Comparison of ENCODE assay signal across 8 mouse cellular contexts in genomic region chr19:16435531-16436231, GRCm38 (mm10). TPM values are rescaled to one million over a fixed set of nuclear protein-coding genes. Genes with fewer than 3 reads are reported as not detected.
DNase-seq lines count a peak whose midpoint lies in the region; ATAC-seq lines count a peak whose summit lies in the region.

Gene Gna14 (plus strand): TSS chr19:16435762.

- peak within 1 kb of the TSS; percentile 70 for H3K4me2 ChIP-seq in hindbrain, embryonic 13.5 days

- WGBS in hindbrain, embryonic 13.5 days = under 1% methylated on average over 27 of the region's 27 CpGs

- intact Hi-C loops in left cerebral cortex, postnatal 25 days (cut with DNase I) = loop anchor here (5.0 kb wide), 1 partner anchor 162 kb away; no protein-coding TSS in a partner anchor

- peak within 1 kb of the TSS; percentile 42 for H3K4me3 ChIP-seq in hindbrain, embryonic 13.5 days

- peak within 1 kb of the TSS; percentile 59 for H3K9ac ChIP-seq in hindbrain, embryonic 13.5 days

- H3K36me3 ChIP-seq in hindbrain, embryonic 13.5 days = no peaks in the 10 kb centered on the region

- H3K4me1 ChIP-seq in hindbrain, embryonic 13.5 days (replicated peaks) = peaks cover 24% of the 10 kb centered on the region

- no peaks in the 10 kb centered on the region for H3K9me3 ChIP-seq in hindbrain, embryonic 13.5 days

- DNase-seq in cerebellum, postnatal 10 days = peak; percentile 80 to 82
- peak; percentile 10 to 14 for DNase-seq in left cerebral cortex, postnatal 25 days (ENCODE audit: low spot score in 2 of 2)
- DNase-seq in right cerebral cortex, postnatal 25 days = peak; percentile 23
- peak; percentile 62 for DNase-seq in yolk sac, embryonic 10.5 days (ENCODE audit: low spot score)

- H3K27ac ChIP-seq in hindbrain, embryonic 13.5 days = no peak within 1 kb of the TSS

- ATAC-seq in activated CD4-positive, CD25-positive, alpha-beta regulatory T cell, adult 4 months = peak; percentile 78
- 0 out of 2 replicates have a peak, but pooled peaks have one; percentile 48 for ATAC-seq in frontal cortex, adult (ENCODE audit: low TSS enrichment)
- peak; percentile 70 for ATAC-seq in hindbrain, embryonic 13.5 days (ENCODE audit: low FRiP score)
- peak; percentile 89 for ATAC-seq in megakaryocyte-erythroid progenitor cell, adult 5-6 weeks (replicated peaks; ENCODE audit: low FRiP score, low TSS enrichment, poor library complexity, severe bottlenecking)

- H3K27me3 ChIP-seq in hindbrain, embryonic 13.5 days = peaks cover 62% of the 10 kb centered on the region

RNA-seq across cellular contexts. Expression of gene Gna14, which starts in this region (rescaled TPM):
- 1 to 10 TPM; 3.3 to 4.7 TPM for polyA plus RNA-seq in activated CD4-positive, CD25-positive, alpha-beta regulatory T cell, adult 4 months (2017; shearing (Covaris generic))
- 0.35 and 0.80 TPM in 2 replicates for polyA plus RNA-seq in hindbrain, embryonic 13.5 days (2015; fragmentation: Nextera tagmentation; extraction: Ambion mirVana)
- under 1 TPM; 0.09 to 0.21 TPM for total RNA-seq in left cerebral cortex, postnatal 25 days (2021)
- 12.5 and 19.1 TPM in 2 replicates for total RNA-seq in megakaryocyte-erythroid progenitor cell, adult 5-6 weeks (2014; fragmentation: Nextera tagmentation)
- 12.7 and 14.1 TPM in 2 replicates for total RNA-seq in megakaryocyte-erythroid progenitor cell, adult 5-6 weeks (2017)

Comparison
In these comparisons a context has a peak if more than half of its experiments do, and no peak if none do; other contexts are left out.
1. RNA of gene Gna14 (total RNA-seq): 12.5 to 19.1 TPM in megakaryocyte-erythroid progenitor cell, adult 5-6 weeks; 0.09 to 0.21 TPM in left cerebral cortex, postnatal 25 days; every median in the first group is over 10 times any median in the second.
2. Peak in ATAC-seq, H3K4me3 ChIP-seq, H3K9ac ChIP-seq and H3K4me2 ChIP-seq in hindbrain, embryonic 13.5 days; RNA of the gene not detected or under 1 TPM.
3. Peak in DNase-seq in left cerebral cortex, postnatal 25 days; RNA of the gene not detected or under 1 TPM.
4. DNase-seq: peak in every context shown above with its lines; median percentile 81 in cerebellum, postnatal 10 days; 62 in yolk sac, embryonic 10.5 days; 23 in right cerebral cortex, postnatal 25 days; 12 in left cerebral cortex, postnatal 25 days.
5. Peak in every context shown above with its lines, with median percentiles within 50 percentile points of each other: ATAC-seq.